Mouse (Mus musculus) erythroblast, embryonic 14.5 days (primary cell): Measurements from ENCODE around the gene Sar1b.
"Not testable (repeated sequence)": the region's sequence is repeated elsewhere in the genome, so short reads cannot be mapped to it uniquely, and the experiment has no call there.

Source experiments
- GATA1 ChIP-seq: IDR thresholded peaks from 2 replicates; pipeline ENCODE4 v1.6.1; 2012; ENCODE audit warnings: low read length, inconsistent platforms, mixed read lengths
- TAL1 ChIP-seq: IDR thresholded peaks from 3 replicates; pipeline ENCODE4 v1.6.1; 2012; ENCODE audit warnings: low read length, inconsistent platforms, mixed read lengths

DNA sequence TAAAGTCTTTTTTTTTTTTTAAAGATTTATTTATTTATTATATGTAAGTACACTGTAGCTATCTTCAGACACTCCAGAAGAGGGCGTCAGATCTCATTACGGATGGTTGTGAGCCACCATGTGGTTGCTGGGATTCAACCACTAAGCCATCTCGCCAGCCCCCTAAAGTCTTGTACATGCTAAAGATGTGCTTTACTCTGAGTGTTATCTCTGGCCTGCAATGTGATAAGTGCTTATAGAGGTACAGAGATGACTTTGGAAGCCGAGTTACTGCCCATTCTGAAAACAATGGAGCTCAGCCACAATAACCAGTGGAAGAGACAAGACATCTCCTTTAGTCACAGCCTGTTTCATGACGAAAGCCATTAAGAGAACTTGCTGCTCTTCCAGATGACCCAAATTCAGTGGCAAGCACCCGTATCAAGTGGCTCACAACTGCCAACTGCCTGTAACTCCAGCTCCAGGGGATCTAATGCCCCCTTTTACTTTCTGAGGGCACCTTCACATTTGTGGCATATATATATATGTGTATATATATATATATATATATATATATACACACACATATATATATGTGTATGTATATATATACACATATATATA lies 11.8 kb upstream of the Sar1b start:
- not testable (repeated sequence) for TF ChIP-seq GATA1, TAL1
